Mouse (Mus musculus): Measurements from ENCODE around the gene Rab17.

Rab17 gene

GRCm38 (mm10) chr1:90969347-90969784 lies at the start of gene Rab17:
Gene Rab17, minus strand, starts transcription at chr1:90969661.
- no peak for DNase-seq (ENCODE audit: inconsistent ontology term)

GRCm38 (mm10) chr1:91017111-91017758 lies 47.8 kb upstream of the Rab17 start:
- DNase-seq (ENCODE audit: inconsistent ontology term): peak; percentile 94

GRCm38 (mm10) chr1:91015571-91015970 lies 46.1 kb upstream of the Rab17 start:
- peak; percentile 89 for DNase-seq (ENCODE audit: inconsistent ontology term)

GRCm38 (mm10) chr1:91013803-91014202 lies 44.3 kb upstream of the Rab17 start:
- DNase-seq (ENCODE audit: inconsistent ontology term): peak; percentile 38

GRCm38 (mm10) chr1:91011336-91011735 lies 41.9 kb upstream of the Rab17 start:
- no peak for DNase-seq (ENCODE audit: inconsistent ontology term)

- no peak for DNase-seq (ENCODE audit: inconsistent ontology term)
Measured at GRCm38 (mm10) chr1:91010716-91011115, 41.3 kb upstream of the Rab17 start.

GRCm38 (mm10) chr1:91010216-91010615 lies 40.8 kb upstream of the Rab17 start:
- DNase-seq (ENCODE audit: inconsistent ontology term): no peak

- no peak for DNase-seq (ENCODE audit: inconsistent ontology term)
Measured at GRCm38 (mm10) chr1:91009266-91009665, 39.8 kb upstream of the Rab17 start.

GRCm38 (mm10) chr1:91008746-91009145 lies 39.3 kb upstream of the Rab17 start:
- DNase-seq (ENCODE audit: inconsistent ontology term): no peak

- no peak for DNase-seq (ENCODE audit: inconsistent ontology term)
Measured at GRCm38 (mm10) chr1:91008147-91008682, 38.8 kb upstream of the Rab17 start.

- peak; percentile 18 for DNase-seq (ENCODE audit: inconsistent ontology term)
Measured at GRCm38 (mm10) chr1:91006708-91007107, 37.2 kb upstream of the Rab17 start.

GRCm38 (mm10) chr1:91006037-91006436 lies 36.6 kb upstream of the Rab17 start:
- no peak for DNase-seq (ENCODE audit: inconsistent ontology term)

GRCm38 (mm10) chr1:91003522-91004253 lies 34.2 kb upstream of the Rab17 start:
- no peak for DNase-seq (ENCODE audit: inconsistent ontology term)

GRCm38 (mm10) chr1:91002641-91003040 lies 33.2 kb upstream of the Rab17 start:
- no peak for DNase-seq (ENCODE audit: inconsistent ontology term)

- DNase-seq (ENCODE audit: inconsistent ontology term): no peak
Measured at GRCm38 (mm10) chr1:91001871-91002539, 32.5 kb upstream of the Rab17 start.

- DNase-seq (ENCODE audit: inconsistent ontology term): no peak
Measured at GRCm38 (mm10) chr1:91001101-91001500, 31.6 kb upstream of the Rab17 start.

- peak; percentile 42 for DNase-seq (ENCODE audit: inconsistent ontology term)
Measured at GRCm38 (mm10) chr1:90999911-91000601, 30.6 kb upstream of the Rab17 start.

GRCm38 (mm10) chr1:90998891-90999611 lies 29.6 kb upstream of the Rab17 start:
- DNase-seq (ENCODE audit: inconsistent ontology term): no peak

GRCm38 (mm10) chr1:90998268-90998890 lies 28.9 kb upstream of the Rab17 start, which contains the start of gene Lrrfip1:
Gene Lrrfip1, plus strand, starts transcription at chr1:90998737.
- peak; percentile 85 for DNase-seq (ENCODE audit: inconsistent ontology term)

GRCm38 (mm10) chr1:90997641-90998040 lies 28.2 kb upstream of the Rab17 start:
- no peak for DNase-seq (ENCODE audit: inconsistent ontology term)

GRCm38 (mm10) chr1:90997136-90997535 lies 27.7 kb upstream of the Rab17 start:
- no peak for DNase-seq (ENCODE audit: inconsistent ontology term)
